In the genomic region with DNA sequence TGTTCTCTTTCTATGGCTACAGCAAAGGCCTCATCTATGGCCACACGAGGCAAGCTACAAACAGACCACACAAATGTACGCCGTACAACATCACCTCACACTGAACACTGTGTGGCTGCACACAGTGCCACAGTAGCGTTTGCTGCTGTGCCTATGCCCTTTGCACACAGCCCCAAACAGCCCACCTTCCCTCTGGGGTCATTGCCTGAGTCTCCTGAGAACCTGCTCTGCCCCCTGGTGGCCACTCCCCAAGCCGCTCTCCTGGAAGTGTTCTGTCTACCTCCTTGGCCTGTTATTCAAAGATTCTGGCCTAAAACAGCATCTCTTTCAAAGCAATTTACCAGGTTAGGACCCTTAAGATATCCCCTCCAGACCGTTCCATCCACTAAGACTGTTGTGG, we compare ENCODE assay signal across 8 mouse cellular contexts. TPM values are rescaled to one million over a fixed set of nuclear protein-coding genes. Genes with fewer than 3 reads are reported as not detected.
DNase-seq lines count a peak whose midpoint lies in the region; ATAC-seq and TF ChIP-seq lines count a peak whose summit lies in the region.

No protein-coding gene starts in this region.

- no peak for ATAC-seq in monocyte, adult 5-6 weeks (replicated peaks; ENCODE audit: insufficient number of reproducible peaks, low FRiP score, low TSS enrichment, poor library complexity, severe bottlenecking)

- H3K4me3 ChIP-seq in ES-Bruce4 (ENCODE audit: low read depth, low read length) = no peak overlapping the region
- no peak overlapping the region for H3K4me3 ChIP-seq in embryonic facial prominence, embryonic 10.5 days
- H3K4me3 ChIP-seq in layer of hippocampus, adult 2 months = no peak overlapping the region

- peaks cover 3% of the 10 kb centered on the region for H3K4me1 ChIP-seq in ES-Bruce4 (ENCODE audit: control insufficient read depth, insufficient read depth, low read length)
- peaks cover 53% of the 10 kb centered on the region for H3K4me1 ChIP-seq in embryonic facial prominence, embryonic 10.5 days

- H3K27ac ChIP-seq in ES-Bruce4 (ENCODE audit: insufficient read depth, low read length) = no peak overlapping the region
- H3K27ac ChIP-seq in embryonic facial prominence, embryonic 10.5 days (replicated peaks) = 0 out of 2 replicates have a peak overlapping the region, but pooled peaks have one; percentile 35
- peak overlapping the region; percentile 49; the same call in 1 of the 2 replicates for H3K27ac ChIP-seq in layer of hippocampus, adult 2 months

- H3K9ac ChIP-seq in ES-Bruce4 (ENCODE audit: low read depth, poor library complexity, severe bottlenecking) = no peak overlapping the region

- WGBS in embryonic facial prominence, embryonic 10.5 days = 42% methylated on average over 6 of the region's 6 CpGs

- peak; percentile 76 for TF ChIP-seq CTCF in ES-Bruce4 (IDR thresholded peaks at IDR 0.05; ENCODE audit: low read depth, low read length)
- peak; percentile 94 for TF ChIP-seq CTCF in layer of hippocampus, adult 2 months (conservative IDR thresholded peaks at IDR 0.05)

- DNase-seq in adrenal gland, postnatal 14 days = peak; percentile 84
- DNase-seq in embryonic facial prominence, embryonic 10.5 days (ENCODE audit: low spot score) = peak; percentile 89
- peak; percentile 64 to 79 for DNase-seq in heart, postnatal 36 days
- peak; percentile 56 to 77 for DNase-seq in layer of hippocampus, adult 2 months (ENCODE audit: low spot score in 2 of 2)
- peak; percentile 70 to 80 for DNase-seq in lung, postnatal 4 days
- DNase-seq in right cerebral cortex, postnatal 14 days = peak; percentile 87

- H3K36me3 ChIP-seq in ES-Bruce4 (ENCODE audit: control insufficient read depth, insufficient read depth, low read length, poor library complexity, severe bottlenecking) = no peaks in the 10 kb centered on the region
- peaks cover 14% of the 10 kb centered on the region for H3K36me3 ChIP-seq in embryonic facial prominence, embryonic 10.5 days (replicated peaks)

- no peaks in the 10 kb centered on the region for H3K9me3 ChIP-seq in ES-Bruce4 (replicated peaks; ENCODE audit: control insufficient read depth, insufficient read depth, low read length, poor library complexity, severe bottlenecking)
- H3K9me3 ChIP-seq in embryonic facial prominence, embryonic 10.5 days = no peaks in the 10 kb centered on the region

- TF ChIP-seq POLR2A in ES-Bruce4 (IDR thresholded peaks at IDR 0.05; ENCODE audit: insufficient read depth, low read length) = no peak

- 0 out of 2 replicates have a peak, but pooled peaks have one; percentile 14 for TF ChIP-seq EP300 in ES-Bruce4 (IDR thresholded peaks at IDR 0.05; ENCODE audit: insufficient read depth, low read depth, low read length)

- H3K27me3 ChIP-seq in ES-Bruce4 (ENCODE audit: control insufficient read depth, insufficient read depth, low read length, poor library complexity, severe bottlenecking) = no peaks in the 10 kb centered on the region
- peaks cover 25% of the 10 kb centered on the region for H3K27me3 ChIP-seq in embryonic facial prominence, embryonic 10.5 days (replicated peaks; ENCODE audit: low read depth, poor library complexity, severe bottlenecking)

- intact Hi-C loops in heart, postnatal 36 days (cut with DNase I) = loop anchor here (1.0 to 2.0 kb wide), 5 partner anchors 38 to 185 kb away; a partner anchor contains a TSS

RNA-seq across cellular contexts. Expression of a gene that starts 13.2 kb away (rescaled TPM):
- 5.3 and 5.4 TPM in 2 replicates for polyA plus RNA-seq in ES-Bruce4 (2011; ENCODE audit: insufficient read depth, insufficient read length, low read depth, missing spikeins)
- total RNA-seq in adrenal gland, postnatal 14 days (2021) = 3.5 and 6.9 TPM in 2 replicates
- 19.3 and 19.8 TPM in 2 replicates for polyA plus RNA-seq in embryonic facial prominence, embryonic 10.5 days (2016; fragmentation: Nextera tagmentation; extraction: Ambion mirVana)
- total RNA-seq in heart, postnatal 36 days (2021) = 1 to 10 TPM; 9.1 to 9.9 TPM
- 10 to 100 TPM; 59.7 to 62.0 TPM for total RNA-seq in layer of hippocampus, adult 2 months (2021)
- total RNA-seq in monocyte, adult 5-6 weeks (2017) = 0.49 to 0.75 TPM in 2 of 3 replicates, not detected in the other

RNA-seq across cellular contexts. Expression of a gene that starts 43.6 kb away (rescaled TPM):
- 23.9 and 27.1 TPM in 2 replicates for polyA plus RNA-seq in ES-Bruce4 (2011; ENCODE audit: insufficient read depth, insufficient read length, low read depth, missing spikeins)
- total RNA-seq in adrenal gland, postnatal 14 days (2021) = 61.2 and 63.2 TPM in 2 replicates
- 8.6 and 11.1 TPM in 2 replicates for polyA plus RNA-seq in embryonic facial prominence, embryonic 10.5 days (2016; fragmentation: Nextera tagmentation; extraction: Ambion mirVana)
- total RNA-seq in heart, postnatal 36 days (2021) = 1 to 10 TPM; 2.6 to 3.8 TPM
- total RNA-seq in layer of hippocampus, adult 2 months (2021) = 10 to 100 TPM; 96.5 to 98.8 TPM
- total RNA-seq in monocyte, adult 5-6 weeks (2017) = not detected in 3 replicates

RNA-seq across cellular contexts. Expression of a gene that starts 46.5 kb away (rescaled TPM):
- 4.5 and 4.7 TPM in 2 replicates for polyA plus RNA-seq in ES-Bruce4 (2011; ENCODE audit: insufficient read depth, insufficient read length, low read depth, missing spikeins)
- 56.9 and 60.2 TPM in 2 replicates for total RNA-seq in adrenal gland, postnatal 14 days (2021)
- 146 and 188 TPM in 2 replicates for polyA plus RNA-seq in embryonic facial prominence, embryonic 10.5 days (2016; fragmentation: Nextera tagmentation; extraction: Ambion mirVana)
- 10 to 100 TPM; 85.5 to 91.8 TPM for total RNA-seq in heart, postnatal 36 days (2021)
- total RNA-seq in layer of hippocampus, adult 2 months (2021) = 10 to 100 TPM; 39.1 to 43.3 TPM
- 25.4 to 27.9 TPM (median 27.7 TPM) in 3 replicates for total RNA-seq in monocyte, adult 5-6 weeks (2017)

Comparison
In these comparisons a context has a peak if more than half of its experiments do, and no peak if none do; other contexts are left out.
1. RNA of a gene that starts 43.6 kb away (total RNA-seq): 96.5 to 98.8 TPM in layer of hippocampus, adult 2 months and 61.2 to 63.2 TPM in adrenal gland, postnatal 14 days; 2.6 to 3.8 TPM in heart, postnatal 36 days and not detected in monocyte, adult 5-6 weeks; every median in the first group is over 10 times any median in the second.
2. Peak in every context shown above with its lines, with median percentiles within 50 percentile points of each other: DNase-seq.